Mouse (Mus musculus): ENCODE measurements around the gene Ighmbp2. TPM values are rescaled to one million over a fixed set of nuclear protein-coding genes. Genes with fewer than 3 reads are reported as not detected.

The Ighmbp2 gene
- total RNA-seq (2021) (1 to 10 TPM; 2.2 to 2.8 TPM), polyA plus RNA-seq (2012; rRNA removed) (2.3 and 2.7 TPM in 2 replicates)
- long read RNA-seq, partial matches to known transcripts: 0 of 1 reads
- long read RNA-seq, other reads (novel, unspliced or antisense): 1 of 1 reads

DNA sequence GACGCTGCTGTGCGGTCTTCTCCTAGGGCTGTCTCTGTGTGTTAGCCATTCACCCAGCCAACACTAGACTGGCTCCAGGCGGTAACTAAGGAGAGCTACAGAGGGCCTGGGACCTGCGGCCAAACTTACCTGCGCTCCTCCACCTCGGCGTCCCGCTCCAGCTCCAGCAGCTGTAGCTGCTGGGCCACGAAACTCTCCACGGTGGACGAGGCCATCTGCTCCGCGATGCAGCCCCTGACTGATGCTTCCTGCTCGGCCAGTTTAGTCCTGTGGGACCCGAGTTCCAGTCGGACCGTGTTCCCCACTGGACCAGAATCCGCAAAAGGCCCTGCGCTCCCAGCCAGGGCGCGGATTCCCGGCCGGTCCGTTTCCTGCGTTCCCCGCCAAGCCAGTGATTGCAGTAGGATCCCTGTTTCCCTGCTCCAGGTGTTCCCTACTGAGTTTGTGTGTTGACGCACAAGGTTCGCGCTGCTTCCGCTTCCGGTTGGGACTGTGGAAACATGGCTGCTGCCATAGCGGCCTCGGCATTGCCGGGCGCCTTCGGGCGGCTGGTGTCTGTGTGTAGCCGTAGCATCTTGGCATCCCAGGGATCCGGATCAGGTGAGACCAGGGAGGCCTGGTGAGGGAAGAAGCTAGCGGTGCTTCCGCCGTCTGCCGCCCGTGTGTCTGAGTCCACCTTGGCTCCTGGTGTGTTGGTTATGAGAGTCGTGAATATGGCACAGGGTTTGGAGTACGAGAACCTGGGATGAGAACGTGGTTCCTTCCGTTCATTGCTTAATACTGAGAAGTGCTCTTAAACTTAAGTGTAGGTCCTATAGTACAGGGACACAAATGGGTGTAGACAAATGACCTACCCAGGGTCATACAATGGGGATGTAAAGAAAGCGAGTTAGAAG is at the start of gene Ighmbp2, which contains the start of gene Mrpl21:
Gene Ighmbp2 (minus strand): TSS at position 446 of the 896 bp plus-strand sequence.
Gene Mrpl21 (plus strand): TSS at position 330 of the 896 bp plus-strand sequence.
- peak within 1 kb of the TSS; percentile 64 for H3K27ac ChIP-seq
- intact Hi-C loops (cut with DNase I): no loop called here
- peak; percentile 90 to 92 for DNase-seq

DNA sequence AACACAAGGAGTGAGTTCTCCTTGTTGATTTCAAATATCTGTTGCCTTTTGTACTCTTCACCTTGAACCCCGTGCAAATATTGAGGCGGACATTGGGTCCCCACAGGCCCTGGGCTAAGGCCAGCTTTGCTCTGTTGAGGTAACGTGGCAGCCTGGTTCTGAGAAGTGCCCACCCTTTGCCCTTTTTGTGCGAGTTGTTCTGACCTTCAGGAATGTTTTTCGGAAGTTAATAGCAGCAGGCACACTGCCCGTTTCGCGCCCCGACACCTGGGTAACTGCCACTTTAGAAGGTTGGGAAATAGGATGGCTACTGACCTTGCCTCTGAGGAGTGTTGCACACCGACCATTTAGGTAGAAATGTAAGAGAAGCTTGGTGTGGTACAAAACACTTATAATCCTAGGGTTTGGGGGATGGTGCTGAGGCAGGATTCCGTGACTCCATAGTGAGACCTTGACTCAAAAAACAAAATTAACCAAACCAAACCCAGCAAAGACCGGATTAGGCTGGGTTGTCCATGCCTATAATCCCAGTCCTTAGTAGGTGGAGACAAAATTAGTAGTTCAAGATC is 43.7 kb upstream of the Ighmbp2 start:
- DNase-seq: peak in 1 of 2 experiments; percentile 30
- TF ChIP-seq EP300 (IDR thresholded peaks at IDR 0.05; ENCODE audit: insufficient read depth, low read depth, low read length) (no peak), CTCF (IDR thresholded peaks at IDR 0.05) (no peak), POLR2A (IDR thresholded peaks at IDR 0.05; ENCODE audit: insufficient read depth, low read depth, low read length) (no peak)
- H3K36me3 ChIP-seq (ENCODE audit: control insufficient read depth, insufficient read depth, low read length): peaks cover 2% of the 10 kb centered on the region; the same call in 1 of the 2 replicates
- H3K27me3 ChIP-seq (ENCODE audit: control insufficient read depth, insufficient read depth, low read length): no peaks in the 10 kb centered on the region
- no peak overlapping the region for H3K9ac ChIP-seq (ENCODE audit: low read depth, low read length)
- WGBS: 57% methylated on average over 12 of the region's 12 CpGs
- peak overlapping the region; percentile 97 for H3K27ac ChIP-seq
- H3K4me3 ChIP-seq: no peak overlapping the region; the same call in 1 of the 2 replicates
- peaks cover 9% of the 10 kb centered on the region; the same call in 1 of the 2 replicates for H3K79me2 ChIP-seq (replicated peaks; ENCODE audit: control insufficient read depth, insufficient read depth, low read length)
- intact Hi-C loops (cut with DNase I): loop anchor here (10.0 kb wide), 1 partner anchor 248 kb away; the partner anchor contains the start of gene Ppp6r3
- peaks cover 20% of the 10 kb centered on the region for H3K4me1 ChIP-seq (ENCODE audit: control insufficient read depth, insufficient read depth, low read length)

More for the DNA sequence above, at the start of gene Ighmbp2, which contains the start of gene Mrpl21:
- Histone ChIP-seq H3K36me3 (ENCODE audit: control insufficient read depth, insufficient read depth, low read length) (no peaks in the 10 kb centered on the region), H3K79me2 (replicated peaks; ENCODE audit: control insufficient read depth, insufficient read depth, low read length) (no peaks in the 10 kb centered on the region), H3K9ac (ENCODE audit: low read depth, low read length) (peak within 1 kb of the TSS; percentile 74), H3K4me3 (peak within 1 kb of the TSS; percentile 88), H3K4me1 (ENCODE audit: control insufficient read depth, insufficient read depth, low read length) (peaks cover 3% of the 10 kb centered on the region), H3K27me3 (ENCODE audit: control insufficient read depth, insufficient read depth, low read length) (no peaks in the 10 kb centered on the region)
- TF ChIP-seq CTCF (IDR thresholded peaks at IDR 0.05) (0 out of 2 replicates have a peak, but pooled peaks have one; percentile 4), EP300 (IDR thresholded peaks at IDR 0.05; ENCODE audit: insufficient read depth, low read depth, low read length) (peak; percentile 87), POLR2A (IDR thresholded peaks at IDR 0.05; ENCODE audit: insufficient read depth, low read depth, low read length) (peak; percentile 79)
- WGBS: under 1% methylated on average over 49 of the region's 49 CpGs

DNA sequence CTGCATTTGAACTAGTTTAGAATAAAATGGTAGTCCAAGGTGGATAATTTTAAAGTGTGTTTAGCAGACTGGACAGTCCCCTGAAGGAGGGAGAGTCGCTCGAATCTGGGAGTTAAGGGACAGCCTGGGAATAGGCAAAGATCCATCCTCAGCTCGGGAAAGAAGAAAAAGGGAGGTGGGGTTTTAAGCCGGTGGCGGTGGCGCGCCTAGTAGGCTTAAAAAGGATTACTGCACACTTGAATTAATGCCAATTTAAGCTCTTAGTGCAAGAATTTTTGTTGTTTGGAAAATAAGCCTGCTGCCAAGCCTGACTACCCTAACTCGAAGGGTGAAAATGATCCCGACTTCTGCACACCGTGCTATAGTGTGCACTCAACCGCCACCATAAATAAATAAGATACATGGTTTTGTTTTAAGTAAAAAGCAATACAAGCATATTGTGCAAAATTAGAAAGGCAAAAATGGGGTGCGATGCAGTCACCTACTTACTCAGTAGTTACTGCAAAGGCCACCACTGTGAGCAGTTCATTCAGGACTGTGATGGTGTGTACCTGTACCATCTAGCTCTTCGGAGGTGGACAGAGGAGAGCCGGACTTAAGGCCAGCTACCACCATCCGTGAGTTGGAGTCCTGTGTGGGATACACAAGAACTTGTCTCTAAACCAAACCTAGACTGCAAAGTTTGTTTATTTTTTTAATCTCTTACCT is 43.1 kb upstream of the Ighmbp2 start:
- H3K4me1 ChIP-seq (ENCODE audit: control insufficient read depth, insufficient read depth, low read length): peaks cover 20% of the 10 kb centered on the region
- intact Hi-C loops (cut with DNase I): loop anchor here (2.0 to 10.0 kb wide), 2 partner anchors 29 to 249 kb away; partner anchors contain the start of gene Ppp6r3
- no peak for TF ChIP-seq POLR2A (IDR thresholded peaks at IDR 0.05; ENCODE audit: insufficient read depth, low read depth, low read length)
- no peak for TF ChIP-seq EP300 (IDR thresholded peaks at IDR 0.05; ENCODE audit: insufficient read depth, low read depth, low read length)
- no peak for TF ChIP-seq CTCF (IDR thresholded peaks at IDR 0.05)
- peak in 1 of 2 experiments; percentile 15 for DNase-seq
- WGBS: 17% methylated on average over 15 of the region's 15 CpGs
- H3K36me3 ChIP-seq (ENCODE audit: control insufficient read depth, insufficient read depth, low read length): peaks cover 2% of the 10 kb centered on the region; the same call in 1 of the 2 replicates
- H3K79me2 ChIP-seq (replicated peaks; ENCODE audit: control insufficient read depth, insufficient read depth, low read length): peaks cover 9% of the 10 kb centered on the region; the same call in 1 of the 2 replicates
- no peaks in the 10 kb centered on the region for H3K27me3 ChIP-seq (ENCODE audit: control insufficient read depth, insufficient read depth, low read length)
- H3K9ac ChIP-seq (ENCODE audit: low read depth, low read length): peak overlapping the region; percentile 39
- peak overlapping the region; percentile 88 for H3K4me3 ChIP-seq
- H3K27ac ChIP-seq: peak overlapping the region; percentile 97

DNA sequence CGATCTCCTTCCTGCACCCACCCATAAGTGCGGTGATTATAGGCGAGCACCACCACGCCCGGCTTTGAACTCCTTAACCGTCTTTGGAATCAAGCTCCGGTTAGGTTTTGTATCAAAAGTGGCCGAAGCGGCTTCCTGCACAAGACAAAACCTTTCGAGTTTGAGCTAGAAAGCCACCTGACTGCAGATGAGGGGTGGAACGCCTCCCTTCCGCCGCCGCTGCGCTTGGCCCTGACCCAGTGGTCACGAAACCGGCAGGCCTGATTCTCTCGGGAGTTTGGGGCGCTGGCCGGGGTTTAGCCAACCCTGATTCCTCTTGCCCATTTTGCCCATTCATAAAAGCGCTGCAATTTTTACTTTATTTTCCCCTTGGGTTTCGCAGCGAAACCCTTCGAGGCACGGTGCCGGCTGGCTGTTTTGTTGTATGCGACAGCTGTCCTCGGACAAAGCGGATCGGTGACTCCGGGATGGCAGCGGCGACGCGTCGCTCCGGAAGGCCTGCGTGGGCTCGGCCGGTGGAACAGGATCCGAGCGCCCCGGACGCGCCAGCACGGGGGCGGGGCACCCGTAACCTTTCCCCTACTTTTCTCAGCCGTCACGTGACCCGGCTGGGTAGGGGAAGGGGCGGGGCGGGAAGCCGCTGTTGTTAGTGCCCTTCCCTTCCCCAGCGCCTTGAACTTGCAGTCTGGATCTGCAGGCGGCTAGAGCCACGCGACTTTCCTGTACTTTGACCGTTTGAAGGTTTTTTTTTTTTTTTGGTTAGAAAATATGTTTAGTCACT is 42.3 kb upstream of the Ighmbp2 start:
- Histone ChIP-seq H3K36me3 (ENCODE audit: control insufficient read depth, insufficient read depth, low read length) (peaks cover 2% of the 10 kb centered on the region; the same call in 1 of the 2 replicates), H3K27me3 (ENCODE audit: control insufficient read depth, insufficient read depth, low read length) (no peaks in the 10 kb centered on the region), H3K79me2 (replicated peaks; ENCODE audit: control insufficient read depth, insufficient read depth, low read length) (peaks cover 3% of the 10 kb centered on the region; the same call in 1 of the 2 replicates), H3K4me1 (ENCODE audit: control insufficient read depth, insufficient read depth, low read length) (peaks cover 18% of the 10 kb centered on the region), H3K4me3 (peak overlapping the region; percentile 88), H3K9ac (ENCODE audit: low read depth, low read length) (peak overlapping the region; percentile 55), H3K27ac (peak overlapping the region; percentile 97)
- TF ChIP-seq CTCF (IDR thresholded peaks at IDR 0.05) (peak; percentile 35), POLR2A (IDR thresholded peaks at IDR 0.05; ENCODE audit: insufficient read depth, low read depth, low read length) (peak; percentile 83), EP300 (IDR thresholded peaks at IDR 0.05; ENCODE audit: insufficient read depth, low read depth, low read length) (peak; percentile 69; the same call in 1 of the 2 replicates)
- peak; percentile 94 to 95 for DNase-seq
- under 1% methylated on average over 59 of the region's 59 CpGs for WGBS
- intact Hi-C loops (cut with DNase I): loop anchor here (2.0 to 10.0 kb wide), 3 partner anchors 30 to 442 kb away; partner anchors contain the start of genes Kmt5b and Ppp6r3

Measured in heart, adult 2 months (tissue).